Mouse (Mus musculus) liver, embryonic 14.5 days (tissue): Measurements from ENCODE around the gene Hbb-bh1.
A peak's percentile ranks its signal among the peaks of the same experiment; 100 is the strongest.

Experiments
- CTCF ChIP-seq: IDR thresholded peaks from 2 replicates; pipeline ENCODE4 v1.5.1; 2016; ENCODE audit warnings: antibody characterized with exemption, low read depth, control low read depth
- EP300 ChIP-seq: IDR thresholded peaks from 2 replicates; pipeline ENCODE4 v1.6.1; 2016; ENCODE audit warnings: antibody characterized with exemption, low read depth

- TF ChIP-seq CTCF: peak; percentile 68
- TF ChIP-seq EP300: peak; percentile 56
These were observed 30.1 kb upstream of the Hbb-bh1 start for GRCm38 (mm10) chr7:103873064-103873463.
